Mouse (Mus musculus) lung, adult 18-20 months (tissue): ENCODE results near the gene Adra2a.

Experiments
- DNase-seq, 2 experiments: peaks; one replicate each; pipeline ENCODE4 v3.0.0; 2022; ENCODE audit warnings: mixed read lengths in 2 of 2

The Adra2a gene

GRCm38 (mm10) chr19:54043851-54044250 is at the start of gene Adra2a:
Gene Adra2a (plus strand): TSS chr19:54044151.
- DNase-seq: no peak

- no peak for DNase-seq
Observed at GRCm38 (mm10) chr19:53994276-53994675, 49.7 kb upstream of the Adra2a start.

GRCm38 (mm10) chr19:54010973-54011372 is 33.0 kb upstream of the Adra2a start:
- DNase-seq: no peak

GRCm38 (mm10) chr19:54014999-54015398 is 29.0 kb upstream of the Adra2a start:
- DNase-seq: no peak

GRCm38 (mm10) chr19:54015503-54015902 is 28.4 kb upstream of the Adra2a start:
- no peak for DNase-seq

- no peak for DNase-seq
Observed at GRCm38 (mm10) chr19:54035100-54035499, 8.9 kb upstream of the Adra2a start.

GRCm38 (mm10) chr19:54039441-54039840 is 4.5 kb upstream of the Adra2a start:
- DNase-seq: no peak

- peak in 1 of 2 experiments; percentile 52 for DNase-seq
Observed at GRCm38 (mm10) chr19:54040356-54041028, 3.5 kb upstream of the Adra2a start.

- DNase-seq: peak in 1 of 2 experiments; percentile 9
Observed at GRCm38 (mm10) chr19:54041029-54041367, 3.0 kb upstream of the Adra2a start.

- peak; percentile 26 to 36 for DNase-seq
Observed at GRCm38 (mm10) chr19:54044507-54045371, 788 bp downstream of the Adra2a start.

GRCm38 (mm10) chr19:54045412-54045811 is 1.5 kb downstream of the Adra2a start:
- DNase-seq: peak in 1 of 2 experiments; percentile 6

GRCm38 (mm10) chr19:54045931-54046683 is 2.2 kb downstream of the Adra2a start:
- no peak for DNase-seq

GRCm38 (mm10) chr19:54046684-54047070 is 2.7 kb downstream of the Adra2a start:
- DNase-seq: no peak

- DNase-seq: no peak
Observed at GRCm38 (mm10) chr19:54047386-54048050, 3.6 kb downstream of the Adra2a start.

- DNase-seq: peak in 1 of 2 experiments; percentile 17
Observed at GRCm38 (mm10) chr19:54048161-54048885, 4.4 kb downstream of the Adra2a start.

- no peak for DNase-seq
Observed at GRCm38 (mm10) chr19:54051651-54052050, 7.7 kb downstream of the Adra2a start.

GRCm38 (mm10) chr19:54055845-54056244 is 11.9 kb downstream of the Adra2a start:
- no peak for DNase-seq

GRCm38 (mm10) chr19:54068447-54068846 is 24.5 kb downstream of the Adra2a start:
- no peak for DNase-seq

- peak; percentile 59 to 71 for DNase-seq
Observed at GRCm38 (mm10) chr19:54070521-54070920, 26.6 kb downstream of the Adra2a start.

GRCm38 (mm10) chr19:54072233-54072800 is 28.4 kb downstream of the Adra2a start:
- DNase-seq: peak; percentile 27 to 39
